Mouse (Mus musculus) brain, adult 2 months (tissue): ENCODE results near the gene Plekhs1.

Experiments used
- DNase-seq: peaks from one replicate; pipeline ENCODE4 v3.0.0; 2011; ENCODE audit warnings: low read depth, low spot score

Gene Plekhs1

DNA sequence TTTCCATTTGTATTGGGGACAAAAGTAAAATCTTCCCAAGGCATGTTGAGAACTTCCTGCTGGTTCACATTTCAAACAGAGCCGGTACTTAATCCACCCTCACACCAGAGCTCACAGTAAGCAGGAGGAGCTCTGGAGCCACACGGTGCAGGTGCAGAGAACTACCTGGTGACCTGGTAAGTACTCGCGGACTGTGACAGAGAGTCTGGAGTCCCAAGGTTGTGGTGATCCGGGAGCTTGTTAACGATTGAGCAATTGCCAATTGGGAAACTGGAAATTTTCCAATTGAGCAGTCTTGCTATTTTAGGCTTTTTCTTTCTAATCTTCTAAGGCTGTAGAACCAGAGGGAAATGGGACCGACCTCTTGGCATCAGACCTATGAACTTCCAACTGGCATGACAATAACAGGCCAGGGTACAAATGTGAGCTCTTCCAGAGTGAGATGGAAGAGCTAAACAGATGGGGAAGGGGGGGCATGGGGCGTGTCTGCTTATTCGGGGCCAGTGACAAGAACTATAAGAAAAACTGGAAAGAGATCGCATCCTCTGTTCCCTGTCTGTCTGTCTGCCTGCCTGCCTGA lies at the start of gene Plekhs1:
Plekhs1 (plus strand) TSS at position 119 of the 580 bp plus-strand sequence.
- no peak for DNase-seq

DNA sequence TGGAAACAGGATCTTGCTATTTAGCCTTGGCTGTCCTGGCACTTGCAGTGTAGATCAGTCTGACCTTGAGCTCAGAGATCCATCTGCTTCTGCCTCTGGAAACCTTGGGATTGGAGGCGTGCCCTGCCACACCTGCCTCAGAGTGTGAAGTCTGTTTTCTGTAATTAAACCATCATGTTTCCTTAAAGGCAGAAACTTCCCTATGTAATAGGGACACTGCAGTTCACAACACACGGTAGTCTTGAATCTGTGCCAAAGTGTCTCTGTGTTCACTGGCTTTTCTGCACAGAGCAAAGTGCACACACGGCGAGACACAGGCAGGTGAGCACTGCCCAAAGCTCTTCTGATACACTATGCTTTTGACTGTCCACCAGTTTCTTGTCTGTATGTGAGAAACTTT lies 43.0 kb upstream of the Plekhs1 start:
- DNase-seq = no peak

DNA sequence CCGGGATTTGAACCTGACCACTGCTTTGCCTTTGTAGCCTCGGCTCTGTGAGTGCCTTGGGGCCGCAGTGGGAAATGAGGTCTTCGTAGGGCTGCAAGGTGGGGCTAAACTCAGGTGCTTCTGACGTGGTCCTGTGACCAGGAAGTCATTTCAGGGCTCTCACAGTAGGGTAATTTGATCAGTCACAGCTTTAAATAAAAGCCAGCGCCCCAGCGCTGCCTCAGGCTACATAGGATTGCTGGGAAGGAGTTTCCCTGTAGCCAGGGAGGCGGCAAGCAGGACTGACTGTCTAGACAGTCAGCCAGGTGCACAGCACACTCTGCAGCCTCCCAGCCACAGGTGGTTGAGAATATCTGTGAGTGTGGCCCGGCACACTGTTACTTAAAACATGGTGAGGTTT lies 42.0 kb upstream of the Plekhs1 start:
- DNase-seq = no peak

DNA sequence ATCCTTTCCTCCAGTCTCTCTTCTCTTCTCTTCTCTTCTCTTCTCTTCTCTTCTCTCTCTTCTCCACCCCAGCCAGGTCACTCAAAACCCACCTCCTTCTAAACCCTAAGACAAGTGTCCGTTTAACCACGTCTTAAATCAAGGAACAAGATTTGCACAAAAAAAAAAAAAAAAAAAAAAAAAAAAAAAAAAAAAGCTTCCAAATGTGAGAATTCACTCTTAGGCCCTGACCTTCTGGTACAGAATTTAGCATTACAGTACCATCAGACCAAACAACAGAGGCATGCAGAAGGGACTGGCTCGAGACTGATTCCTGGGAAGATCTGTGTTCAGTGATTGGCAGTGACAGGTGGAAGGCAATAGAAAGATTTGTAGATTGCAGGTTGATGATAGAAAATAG lies 41.1 kb upstream of the Plekhs1 start:
- DNase-seq = no peak

DNA sequence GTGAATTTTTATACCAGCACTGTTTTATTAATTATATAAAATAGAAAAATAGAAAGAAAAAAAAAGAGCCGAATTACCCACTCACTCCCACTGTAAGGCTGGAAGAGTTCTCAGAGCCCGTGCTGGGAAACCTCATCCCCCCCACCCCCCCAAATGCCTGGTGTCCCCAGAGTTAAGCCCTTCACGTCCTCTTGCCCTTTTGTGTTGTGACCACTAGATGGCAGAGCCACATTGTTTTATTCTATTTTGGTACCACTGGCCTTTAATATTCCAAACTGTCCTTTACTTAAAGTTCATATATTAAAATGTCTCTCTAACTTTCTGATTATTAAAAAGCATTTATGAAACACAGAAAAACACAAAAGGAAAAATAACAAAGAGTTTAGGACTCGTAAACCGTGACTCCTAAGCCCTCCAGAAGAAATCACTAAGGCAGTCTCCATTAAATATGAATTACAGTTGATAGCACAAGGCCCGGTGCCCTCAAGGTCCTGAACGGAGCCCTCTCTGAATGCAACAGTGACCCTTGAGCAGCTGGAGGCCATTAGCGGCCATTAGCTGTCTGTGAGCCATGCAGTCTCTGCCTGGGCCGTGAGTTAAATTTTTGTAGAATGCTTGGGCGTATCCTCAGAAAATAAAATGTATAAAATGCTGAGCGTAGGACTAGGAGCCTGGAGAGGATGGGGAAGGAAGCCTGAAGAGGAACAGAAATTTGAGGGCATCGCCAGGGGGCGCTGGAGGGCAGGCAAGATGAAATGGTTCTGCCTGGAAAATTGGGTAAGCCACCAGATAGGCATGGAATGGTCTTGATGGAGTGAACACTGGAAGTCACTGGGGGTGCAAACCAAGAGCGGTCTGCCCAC lies 38.7 kb upstream of the Plekhs1 start:
- DNase-seq = peak; percentile 92

DNA sequence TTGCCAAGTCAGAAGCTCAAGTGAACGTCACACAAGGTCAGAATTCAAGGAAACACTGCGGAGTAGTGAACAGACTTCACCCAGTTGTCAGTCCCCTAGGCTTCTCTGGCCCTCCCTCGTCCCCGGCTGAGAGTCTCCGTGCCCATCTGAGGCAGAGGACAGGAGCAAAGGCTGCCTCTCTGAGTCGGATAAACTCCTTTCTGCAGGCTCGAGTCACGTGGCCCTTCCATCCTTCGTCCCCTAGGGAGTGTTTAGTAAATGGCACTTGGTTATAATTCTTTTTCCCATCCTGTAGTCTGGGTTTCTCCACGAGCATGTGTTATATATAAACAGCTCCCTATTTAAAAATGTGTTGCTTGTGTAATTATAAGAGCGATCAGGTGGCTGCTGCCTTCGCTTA lies 38.1 kb upstream of the Plekhs1 start:
- DNase-seq = peak; percentile 63

DNA sequence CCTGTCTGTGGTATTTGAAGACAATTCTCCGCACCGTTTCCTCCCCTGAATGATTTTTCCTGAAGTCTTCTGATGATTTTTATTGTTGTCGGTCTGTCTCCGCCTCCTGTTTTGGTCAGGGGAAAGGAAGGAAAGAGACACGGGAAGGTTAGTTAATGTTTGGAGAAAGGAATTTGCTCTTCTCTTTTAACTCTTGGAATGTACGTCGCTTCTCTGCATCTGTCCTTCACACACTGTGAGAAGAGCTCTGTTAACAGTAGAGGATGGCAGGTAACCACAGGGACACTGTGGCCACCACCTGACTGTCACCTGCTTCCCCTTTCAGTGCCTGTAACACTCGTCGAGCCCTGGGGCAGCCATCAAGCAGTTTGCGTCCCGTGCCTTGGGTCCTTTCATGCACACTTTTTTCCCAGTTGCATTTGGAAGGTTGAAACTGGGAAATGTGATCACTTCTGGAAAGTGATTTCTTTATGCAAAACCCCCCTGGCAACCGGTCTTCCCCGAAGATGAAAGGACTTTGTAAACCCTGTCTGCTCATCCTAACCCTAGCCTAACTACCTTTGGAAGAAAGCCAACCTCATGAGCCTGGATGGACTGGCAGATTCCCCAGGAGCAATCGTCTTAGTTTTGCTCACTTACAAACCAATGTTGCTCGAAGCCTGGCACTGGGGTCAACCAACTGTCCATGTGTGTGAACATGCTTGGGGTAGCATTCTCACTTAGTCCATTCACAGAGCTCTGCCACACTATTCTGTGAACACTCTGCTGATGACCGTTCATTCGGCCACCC lies 36.6 kb upstream of the Plekhs1 start:
- no peak for DNase-seq

DNA sequence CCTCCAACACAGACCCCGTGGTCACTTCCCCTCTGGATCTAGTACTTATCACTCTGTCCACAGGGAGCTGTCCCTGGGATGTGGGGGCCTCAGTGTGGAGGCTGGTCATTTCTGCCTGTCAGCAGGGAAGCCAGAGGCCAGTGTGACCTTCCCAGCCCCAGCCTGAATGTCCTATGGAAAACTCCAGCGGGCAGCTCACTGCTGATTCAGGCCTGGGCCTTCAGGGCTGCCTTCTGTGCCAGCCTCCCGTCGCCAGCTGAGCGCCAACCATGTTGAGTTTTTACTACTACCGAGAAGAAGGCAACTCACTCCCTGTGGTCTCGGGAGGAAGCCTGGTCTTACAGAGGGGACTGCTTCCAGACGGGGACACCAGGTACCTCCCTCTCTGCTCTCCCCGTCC lies 35.9 kb upstream of the Plekhs1 start:
- DNase-seq = no peak

DNA sequence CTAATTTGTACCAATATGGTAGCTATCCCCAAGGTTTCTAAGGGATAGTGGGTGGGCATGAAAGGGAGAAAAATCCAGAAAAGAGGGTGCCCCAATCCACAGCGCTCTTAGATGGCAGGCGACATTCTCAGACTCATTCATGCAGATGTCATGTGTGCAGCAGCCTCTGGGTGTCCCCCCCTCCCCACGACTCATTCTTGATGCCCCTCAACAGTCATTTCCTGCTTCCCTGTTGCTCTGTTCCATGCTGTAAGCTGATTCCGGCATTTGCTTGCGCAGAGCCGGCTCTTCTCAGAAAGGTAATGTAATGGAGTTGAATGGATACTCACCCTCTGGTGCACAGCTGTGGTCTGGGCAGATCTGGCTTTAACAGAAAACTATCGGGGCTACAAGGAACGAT lies 31.1 kb upstream of the Plekhs1 start:
- DNase-seq = no peak

DNA sequence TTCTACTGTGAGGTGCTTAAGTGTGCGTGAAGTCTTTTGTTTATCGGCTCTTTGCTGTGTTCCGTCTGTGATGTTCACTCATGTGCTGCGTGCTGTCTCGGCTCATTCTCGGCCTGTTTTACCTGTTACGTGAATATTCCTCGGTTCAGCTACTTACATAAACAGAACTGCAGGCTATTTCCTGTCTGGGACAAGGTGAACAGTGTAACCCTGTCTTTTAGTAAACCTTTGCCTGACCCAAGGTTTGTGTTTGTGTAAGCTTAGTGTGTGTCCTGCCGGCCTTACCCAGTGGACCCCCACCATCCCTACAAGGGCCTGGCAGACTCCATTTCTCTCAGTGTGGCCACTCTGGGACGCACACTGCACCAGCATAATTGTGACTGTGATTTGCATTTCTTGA lies 28.7 kb upstream of the Plekhs1 start:
- no peak for DNase-seq

DNA sequence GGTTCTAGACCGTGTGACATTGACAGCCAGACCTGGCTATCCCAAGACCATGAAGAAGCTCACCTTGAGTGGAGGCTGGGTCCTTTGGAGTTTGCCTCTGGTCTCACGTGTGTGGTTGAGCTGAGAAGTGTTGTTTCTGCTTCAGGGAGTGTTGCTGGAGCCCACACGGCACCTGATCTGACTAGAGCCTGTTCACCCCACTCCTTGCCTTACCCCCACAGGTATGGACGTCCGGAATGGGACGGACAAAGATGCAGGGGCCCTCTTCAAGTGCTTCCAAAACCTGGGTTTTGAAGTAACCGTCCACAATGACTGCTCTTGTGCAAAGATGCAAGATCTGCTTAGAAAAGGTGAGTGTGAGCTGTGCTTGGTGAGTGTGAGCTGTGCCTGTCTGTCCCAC lies 27.9 kb upstream of the Plekhs1 start:
- no peak for DNase-seq

DNA sequence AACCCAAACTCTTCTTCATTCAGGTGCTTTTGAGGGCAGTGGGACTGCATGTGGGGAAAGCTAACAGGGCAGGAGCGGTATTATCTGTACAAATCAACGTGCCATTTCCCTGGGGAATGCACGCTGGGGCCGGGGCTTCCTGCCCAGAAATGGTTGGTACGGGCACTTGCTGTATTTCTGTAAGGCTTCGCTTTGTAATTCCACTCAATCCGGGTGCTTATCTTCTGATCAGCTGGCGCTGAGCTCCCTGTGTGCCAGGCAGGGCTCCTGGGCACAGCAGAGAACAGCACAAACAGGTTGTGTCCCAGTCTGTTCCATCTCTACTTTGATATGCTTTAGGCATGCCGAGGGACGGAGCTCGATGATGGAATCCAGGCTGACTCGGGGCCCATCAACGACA lies 25.1 kb upstream of the Plekhs1 start:
- DNase-seq = no peak

DNA sequence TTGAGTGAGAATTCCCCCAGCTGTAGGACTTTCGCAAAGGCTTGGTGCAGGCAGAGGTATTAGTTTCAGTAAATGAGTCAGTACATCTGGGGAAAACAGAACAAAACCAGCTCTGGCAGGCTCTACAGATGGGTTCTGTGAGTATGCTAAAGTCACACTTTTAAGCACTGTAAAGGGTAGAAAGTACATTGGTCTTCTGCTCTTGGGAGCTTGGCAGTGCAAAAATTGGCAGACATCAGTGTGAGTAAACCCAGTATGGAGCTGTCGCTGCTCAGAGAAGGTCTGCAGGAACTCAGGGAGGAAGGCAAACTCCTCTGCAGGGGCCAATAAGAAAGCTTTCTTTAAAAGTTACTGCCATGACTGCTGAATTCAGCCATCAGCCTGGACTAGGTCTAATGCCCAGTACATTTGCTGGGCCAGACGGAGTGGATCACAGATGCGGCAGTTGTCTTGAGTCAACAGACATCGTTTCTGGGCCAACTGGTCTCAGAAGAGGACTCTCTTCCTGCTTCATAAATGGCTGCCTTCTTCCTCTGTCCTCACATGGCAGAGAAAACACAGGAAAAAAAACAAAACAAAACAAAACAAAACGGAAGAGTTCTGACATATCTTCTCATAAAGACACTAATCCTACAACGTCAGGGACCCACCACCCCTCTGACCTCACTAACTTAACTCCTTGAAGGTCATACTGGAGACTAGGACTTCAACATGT lies 22.9 kb upstream of the Plekhs1 start:
- peak; percentile 59 for DNase-seq

DNA sequence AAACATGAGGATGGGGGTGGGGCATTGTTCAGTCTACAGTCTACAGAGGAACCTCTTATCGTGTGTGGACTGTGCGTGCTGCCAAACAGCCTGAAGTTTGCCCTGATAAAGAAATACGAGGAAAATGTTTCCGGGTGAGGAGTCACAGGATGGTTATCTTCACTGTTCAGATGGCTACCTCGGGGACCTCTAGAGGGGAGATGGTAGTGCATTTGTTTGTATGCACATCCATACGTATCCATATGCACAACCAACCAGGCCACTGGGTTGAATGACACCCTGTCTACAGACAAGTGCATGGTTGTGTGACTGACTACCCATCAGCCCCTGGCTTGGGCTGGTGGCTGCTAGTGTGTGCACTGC lies 22.4 kb upstream of the Plekhs1 start:
- DNase-seq = no peak

DNA sequence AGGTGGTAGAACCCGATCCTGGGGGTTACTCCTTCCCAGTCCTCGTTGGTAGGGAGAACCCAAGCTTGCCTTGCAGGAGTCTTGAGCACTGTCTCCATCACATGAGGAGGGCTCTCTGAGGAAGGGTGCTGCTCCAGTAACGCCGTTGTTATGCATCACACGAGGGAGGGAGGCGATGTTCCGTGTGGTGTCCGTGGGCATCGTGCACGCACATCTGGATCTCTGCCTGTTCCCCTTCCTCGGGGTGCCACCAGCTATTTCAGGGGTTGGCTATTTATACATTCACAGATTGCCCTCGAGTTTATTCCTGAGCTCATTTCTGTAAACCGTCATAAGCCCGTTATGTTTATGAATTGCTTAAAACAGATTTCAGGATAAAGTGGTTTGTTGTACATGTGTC lies 18.0 kb upstream of the Plekhs1 start:
- DNase-seq = no peak

DNA sequence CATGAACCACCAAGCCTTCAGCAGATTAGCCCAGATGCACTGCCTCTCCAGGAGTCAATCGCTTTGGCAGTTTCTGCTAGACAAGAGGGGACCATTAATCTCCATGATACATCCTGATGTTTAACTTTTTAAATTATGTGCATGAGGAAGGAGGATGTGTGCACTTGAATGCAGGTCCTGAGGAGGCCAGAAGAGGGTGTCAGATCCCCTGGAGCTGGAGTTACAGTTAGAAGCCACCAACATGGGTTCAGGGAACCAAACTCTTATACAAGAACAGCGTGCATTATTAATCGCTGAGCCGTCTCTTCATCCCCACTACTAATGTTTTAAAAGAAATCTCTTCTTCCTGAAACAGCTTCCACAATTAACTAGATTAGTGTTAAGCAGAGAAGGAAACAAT lies 12.7 kb upstream of the Plekhs1 start:
- DNase-seq = no peak

DNA sequence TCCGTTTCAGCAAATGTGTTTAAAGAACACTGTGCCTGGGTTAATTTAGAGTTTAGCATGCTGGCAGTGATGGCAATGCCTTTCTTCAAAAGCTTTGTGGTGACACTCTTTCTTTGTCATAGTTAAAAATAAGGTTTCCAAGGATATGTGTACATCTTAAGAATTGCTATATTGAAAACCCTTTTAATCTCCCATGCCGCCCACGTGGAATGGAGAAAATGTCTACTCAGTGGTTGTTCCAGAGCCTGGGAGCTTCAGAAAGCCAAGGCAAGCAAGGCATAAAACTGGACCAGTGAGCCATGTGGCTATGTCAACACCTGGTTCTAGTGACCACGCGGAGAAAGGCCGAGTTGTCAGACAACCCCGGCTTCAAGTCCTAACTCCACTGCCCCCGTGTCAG lies 11.9 kb upstream of the Plekhs1 start:
- peak; percentile 46 for DNase-seq

DNA sequence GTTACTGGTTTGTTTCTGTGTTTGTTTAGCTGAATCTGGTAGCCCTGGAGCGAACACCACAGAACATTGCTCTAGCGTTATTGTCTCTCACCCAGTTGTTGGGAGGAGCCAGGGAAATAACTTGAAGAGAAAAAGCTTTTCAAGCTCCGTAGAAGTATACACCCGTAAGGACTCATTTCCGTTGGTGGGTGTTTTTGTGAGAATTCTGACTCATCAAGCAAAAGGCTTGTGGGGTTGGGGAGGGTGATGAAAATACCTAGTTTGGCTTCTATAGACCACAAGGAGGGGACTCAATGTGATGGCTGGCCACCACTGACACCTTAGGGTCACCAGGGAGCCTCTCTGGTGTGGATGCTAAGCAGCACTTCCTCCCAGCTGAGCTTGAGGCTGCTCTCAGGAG lies 10.5 kb upstream of the Plekhs1 start:
- DNase-seq = peak; percentile 76

DNA sequence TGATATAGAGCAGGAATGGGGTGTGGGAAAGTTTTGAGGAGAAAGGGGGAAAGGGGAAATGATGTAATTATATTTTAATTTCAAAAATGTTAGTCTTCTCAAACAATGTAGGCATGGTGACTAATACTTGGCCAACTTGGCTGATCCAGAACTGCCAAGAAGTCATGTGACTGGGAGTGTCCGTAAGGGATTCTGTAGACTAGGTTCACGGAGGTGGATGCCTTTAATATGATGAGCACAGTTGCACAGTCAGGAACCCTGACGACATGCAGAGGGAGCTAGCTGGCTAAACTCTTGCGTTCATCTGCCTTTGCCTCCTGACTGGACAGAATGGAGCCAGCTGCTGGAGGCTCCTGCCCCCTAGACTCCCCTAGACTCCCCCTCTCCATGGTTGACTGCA lies 9.6 kb upstream of the Plekhs1 start:
- peak; percentile 59 for DNase-seq

DNA sequence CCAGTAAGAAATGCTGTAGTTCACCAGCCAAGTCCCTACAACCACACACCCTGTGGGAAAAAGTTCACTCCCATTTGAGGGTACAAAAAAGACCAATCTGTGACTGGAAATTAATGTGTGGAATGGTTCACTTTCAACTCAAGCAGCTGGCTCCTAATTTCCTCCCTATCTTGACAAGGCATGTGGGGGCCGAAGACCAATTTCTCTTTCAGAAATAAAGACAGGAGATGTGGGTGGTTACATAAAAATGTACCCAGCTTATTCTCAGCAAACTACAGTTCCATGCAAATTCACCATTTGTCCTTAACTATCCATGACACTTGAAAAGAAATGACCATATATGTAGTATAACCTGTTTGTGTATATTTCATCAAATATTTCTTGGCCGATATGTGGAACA lies 9.0 kb upstream of the Plekhs1 start:
- peak; percentile 73 for DNase-seq

DNA sequence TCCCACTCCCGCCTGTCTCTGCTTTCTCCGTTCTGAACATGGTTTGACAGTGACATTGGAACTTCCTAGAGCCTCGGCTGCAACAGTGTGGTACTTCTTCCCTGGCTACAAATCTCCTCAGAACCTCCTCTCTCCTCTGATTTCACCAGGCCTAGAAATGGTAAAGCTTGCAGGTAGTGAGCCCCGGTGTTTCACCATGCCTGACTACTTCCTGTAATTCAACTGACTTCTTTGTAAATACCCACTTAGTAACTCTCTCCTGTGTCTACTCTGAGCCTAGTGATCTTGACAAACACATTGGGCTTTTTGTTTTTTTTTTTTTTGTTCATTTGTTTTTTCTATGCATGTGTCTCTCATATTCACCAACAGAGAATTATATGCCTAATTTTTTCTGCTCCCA lies 6.6 kb upstream of the Plekhs1 start:
- DNase-seq = no peak

DNA sequence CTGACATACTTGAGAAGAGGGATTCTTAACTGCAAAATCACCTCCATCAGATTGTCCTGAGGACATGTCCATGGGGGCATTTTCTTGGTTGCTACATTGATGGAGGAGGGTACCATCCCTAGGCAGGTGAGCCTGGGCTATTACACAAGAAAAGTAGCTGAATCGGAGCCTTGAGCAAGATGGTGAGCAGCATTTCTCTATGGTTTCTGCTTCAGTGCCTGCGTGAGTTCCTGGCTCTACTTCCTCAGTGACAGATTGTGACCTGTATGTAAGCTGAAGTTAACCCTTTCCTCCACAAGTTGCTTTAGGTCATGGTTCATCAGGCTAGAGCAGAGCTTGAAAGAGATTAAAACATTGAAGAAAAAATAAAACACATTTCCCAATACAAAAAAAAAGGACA lies 6.1 kb upstream of the Plekhs1 start:
- DNase-seq = peak; percentile 83
